Mouse (Mus musculus) cerebellum, adult 2 months (tissue): ENCODE data around the gene Rwdd2b. TPM values are rescaled to one million over a fixed set of nuclear protein-coding genes. Genes with fewer than 3 reads are reported as not detected.

Experiments used
- DNase-seq, 2 experiments: peaks; one replicate each; pipeline ENCODE4 v3.0.0; 2021
- H3K27ac ChIP-seq: fragments of 200-500 bp; 2 replicates; pipeline ENCODE4 v1.5.1; 2012; ENCODE audit warnings: low read length, control low read depth, inconsistent platforms; ENCODE audit not compliant: insufficient read depth
- H3K27me3 ChIP-seq: fragments of 200-500 bp; 2 replicates; pipeline ENCODE4 v1.6.1; 2012; ENCODE audit warnings: inconsistent platforms, mild to moderate bottlenecking, low read length, moderate library complexity; ENCODE audit not compliant: control insufficient read depth, insufficient read depth
- H3K4me1 ChIP-seq: fragments of 200-500 bp; 2 replicates; pipeline ENCODE4 v1.6.1; 2011; ENCODE audit warnings: low read length; ENCODE audit not compliant: control insufficient read depth, insufficient read depth
- H3K4me3 ChIP-seq: fragments of 200-500 bp; replicated peaks from 2 replicates; pipeline ENCODE3; 2011; ENCODE audit warnings: mild to moderate bottlenecking, low read depth, low read length, control low read depth; ENCODE audit not compliant: insufficient read depth
- CTCF ChIP-seq: fragments of 200-500 bp; IDR thresholded peaks from 2 replicates; pipeline ENCODE4 v1.5.1; 2011; ENCODE audit warnings: low read depth, mild to moderate bottlenecking, control low read depth, low read length, moderate library complexity, borderline replicate concordance; ENCODE audit not compliant: insufficient read depth
- POLR2A ChIP-seq: fragments of 200-500 bp; IDR thresholded peaks from 2 replicates; pipeline ENCODE4 v1.6.1; 2011; ENCODE audit warnings: low read length, control low read depth, borderline replicate concordance; ENCODE audit not compliant: insufficient read depth
- WGBS: fragments of 180-500 bp; shearing (Covaris S2); methylation state at CpG from one replicate; pipeline ENCODE4 v1.1.7; 2018; 5-methylcytosine and 5-hydroxymethylcytosine counted together
- polyA plus RNA-seq: library from polyadenylated mRNA; depleted of rRNA; stranded (reverse); fragments of >200 nt; gene quantifications from 2 replicates; pipeline ENCODE4 v1.2.3, GENCODE M21; 2012; rRNA removed

Gene Rwdd2b
- polyA plus RNA-seq, 1 experiment: 11.5 TPM

DNA sequence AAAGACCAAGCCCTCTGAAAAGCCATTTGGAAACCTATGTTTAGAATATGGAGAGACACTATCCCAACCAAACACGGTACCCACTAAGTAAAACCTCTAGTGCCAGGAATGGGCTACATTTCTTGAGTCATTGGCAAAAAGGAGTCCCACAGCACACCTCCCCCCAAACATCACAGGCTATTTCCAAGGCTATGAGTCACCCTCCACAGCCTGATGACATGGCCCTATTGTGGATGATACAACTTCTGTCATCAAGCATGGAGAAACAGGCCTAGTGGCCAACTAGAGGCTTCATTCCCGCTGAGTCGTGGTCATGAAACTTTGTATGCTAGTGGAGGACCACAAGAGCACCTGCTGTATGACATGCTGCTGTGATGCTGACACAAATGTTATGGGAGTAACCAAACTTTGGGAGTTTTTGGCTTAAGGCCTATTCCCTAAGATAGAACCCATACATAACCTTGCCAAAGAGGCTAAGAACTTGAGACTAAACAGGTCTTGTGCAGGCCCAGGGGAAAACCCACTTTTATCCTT is 52.9 kb downstream of the Rwdd2b start:
- DNase-seq: no peak
- Histone ChIP-seq H3K4me1 (no peaks in the 10 kb centered on the region), H3K27ac (no peak overlapping the region), H3K4me3 (no peak overlapping the region), H3K27me3 (no peaks in the 10 kb centered on the region)
- TF ChIP-seq CTCF (no peak), POLR2A (no peak)
- WGBS: 94% methylated on average over 3 of the region's 3 CpGs

DNA sequence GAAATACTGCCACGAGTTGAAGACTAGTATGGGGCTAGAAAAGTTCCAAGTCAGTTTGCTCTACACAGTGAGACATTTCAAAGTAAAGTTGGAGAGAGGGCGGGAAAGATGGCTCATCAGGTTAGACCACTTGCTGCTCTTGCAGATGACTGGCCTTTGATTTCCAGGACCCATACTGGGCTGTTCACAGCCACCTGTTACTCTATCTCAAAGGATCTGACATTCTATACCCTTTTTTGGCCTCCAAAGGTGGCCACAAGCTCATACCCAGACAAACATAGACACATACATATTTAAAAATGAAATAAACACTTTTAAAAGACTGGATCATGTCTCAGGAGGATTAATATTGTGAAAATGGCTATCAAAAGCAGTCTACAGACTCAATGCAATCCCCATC is 56.0 kb downstream of the Rwdd2b start:
- Histone ChIP-seq H3K27ac (no peak overlapping the region), H3K4me1 (no peaks in the 10 kb centered on the region), H3K4me3 (no peak overlapping the region), H3K27me3 (no peaks in the 10 kb centered on the region)
- TF ChIP-seq CTCF (no peak), POLR2A (no peak)
- no peak for DNase-seq
- WGBS: 39% methylated on average over 2 of the region's 2 CpGs

Other genes starting within 250 kb of the Rwdd2b start
- 20.4 and 20.5 TPM in 2 replicates for gene N6amt1, start 86.4 kb downstream of the Rwdd2b start, polyA plus RNA-seq
- 16.5 and 17.6 TPM in 2 replicates for gene Ltn1, start 8.0 kb downstream of the Rwdd2b start, polyA plus RNA-seq
- gene Usp16, start 14.1 kb upstream of the Rwdd2b start, polyA plus RNA-seq: 65.5 and 71.5 TPM in 2 replicates
- 155 and 158 TPM in 2 replicates for gene Cct8, start 55.3 kb upstream of the Rwdd2b start, polyA plus RNA-seq
- gene Map3k7cl, start 112.8 kb upstream of the Rwdd2b start, polyA plus RNA-seq: 0.98 and 1.00 TPM in 2 replicates